Mouse (Mus musculus) CH12.LX (cell line): ENCODE data around the gene Csnk2a2. TPM values are rescaled to one million over a fixed set of nuclear protein-coding genes. Genes with fewer than 3 reads are reported as not detected.

ENCODE experiments used
- DNase-seq: peaks from one replicate; pipeline ENCODE4 v3.0.0-alpha.2; 2013; ENCODE audit errors: extremely low read depth
- H3K27ac ChIP-seq: 2 replicates; pipeline ENCODE4 v1.5.1; 2012; ENCODE audit warnings: low read depth, mild to moderate bottlenecking, control low read depth, moderate library complexity; ENCODE audit not compliant: insufficient read depth
- H3K27me3 ChIP-seq: replicated peaks from 2 replicates; pipeline ENCODE3; 2012; ENCODE audit warnings: inconsistent platforms
- H3K36me3 ChIP-seq, 2 experiments: replicated peaks in 1 of 2; 2 replicates each; pipeline versions ENCODE3 to v1.6.1; 2012; ENCODE audit warnings: inconsistent platforms in 1 of 2, low read length in 1 of 2, mild to moderate bottlenecking in 1 of 2, mixed read lengths in 1 of 2, moderate library complexity in 1 of 2; ENCODE audit not compliant: control insufficient read depth in 1 of 2, insufficient read depth in 1 of 2
- H3K4me1 ChIP-seq, 2 experiments: 2 replicates each; pipeline ENCODE4 v1.6.1; 2012; ENCODE audit warnings: inconsistent platforms in 1 of 2, moderate library complexity in 1 of 2; ENCODE audit not compliant: insufficient read depth in 2 of 2, control insufficient read depth in 1 of 2
- H3K4me2 ChIP-seq: 2 replicates; pipeline ENCODE4 v1.6.1; 2012; ENCODE audit warnings: low read depth, mild to moderate bottlenecking, control low read depth; ENCODE audit not compliant: poor library complexity, insufficient read depth, severe bottlenecking
- H3K4me3 ChIP-seq, 3 experiments: fragments of 150-350 bp in 1 of 3; sonication (generic) in 1 of 3; replicated peaks in 1 of 3; 2 replicates each; pipeline versions ENCODE3 to v1.5.1; 2011 to 2012; ENCODE audit warnings: low read depth in 2 of 3, low read length in 2 of 3, mild to moderate bottlenecking in 2 of 3, moderate library complexity in 2 of 3, control low read depth in 1 of 3, improper control_type of control experiment in 1 of 3, inconsistent platforms in 1 of 3, mixed read lengths in 1 of 3; ENCODE audit not compliant: poor library complexity in 1 of 3
- H3K79me2 ChIP-seq: replicated peaks from 2 replicates; pipeline ENCODE4 v1.6.1; 2012; ENCODE audit warnings: mild to moderate bottlenecking, moderate library complexity; ENCODE audit not compliant: control insufficient read depth, poor library complexity, insufficient read depth, severe bottlenecking; ENCODE audit errors: extremely low read depth
- H3K9ac ChIP-seq: 2 replicates; pipeline ENCODE4 v1.6.1; 2012; ENCODE audit warnings: low read depth, mild to moderate bottlenecking, control low read depth, moderate library complexity; ENCODE audit not compliant: insufficient read depth
- H3K9me3 ChIP-seq: replicated peaks from 2 replicates; pipeline ENCODE3; 2012; ENCODE audit warnings: low read length, inconsistent platforms, mixed read lengths
- CHD1 ChIP-seq: IDR thresholded peaks from 2 replicates; pipeline ENCODE4 v1.6.1; 2012; ENCODE audit warnings: low read depth, low read length, improper control_type of control experiment, inconsistent platforms
- CHD2 ChIP-seq: IDR thresholded peaks from 2 replicates; pipeline ENCODE4 v1.6.1; 2011; ENCODE audit warnings: low read length, improper control_type of control experiment
- IRF4 ChIP-seq: IDR thresholded peaks from 2 replicates; pipeline ENCODE4 v1.6.1; 2014; ENCODE audit warnings: low read depth, mild to moderate bottlenecking, inconsistent platforms, low read length, improper control_type of control experiment
- KAT2A ChIP-seq: IDR thresholded peaks from 2 replicates; pipeline ENCODE4 v1.6.1; 2012; ENCODE audit warnings: low read length, improper control_type of control experiment, inconsistent platforms; ENCODE audit not compliant: insufficient replicate concordance
- MAFK ChIP-seq: IDR thresholded peaks from 2 replicates; pipeline ENCODE4 v1.6.1; 2011; ENCODE audit warnings: low read length, improper control_type of control experiment; ENCODE audit not compliant: insufficient replicate concordance
- NRF1 ChIP-seq: IDR thresholded peaks from 2 replicates; pipeline ENCODE4 v1.6.1; 2014; ENCODE audit warnings: low read depth, mild to moderate bottlenecking, inconsistent platforms, low read length, improper control_type of control experiment, moderate library complexity
- POLR2A ChIP-seq: IDR thresholded peaks from 2 replicates; pipeline ENCODE4 v1.6.1; 2011; ENCODE audit warnings: low read depth, mild to moderate bottlenecking, improper control_type of control experiment, low read length
- POLR2AphosphoS2 ChIP-seq: IDR thresholded peaks from 2 replicates; pipeline ENCODE4 v1.6.1; 2011; ENCODE audit warnings: low read depth, low read length, improper control_type of control experiment
- RAD21 ChIP-seq: IDR thresholded peaks from 2 replicates; pipeline ENCODE4 v1.6.1; 2011; ENCODE audit warnings: low read depth, mild to moderate bottlenecking, low read length, improper control_type of control experiment, moderate library complexity
- SIN3A ChIP-seq: IDR thresholded peaks from 2 replicates; pipeline ENCODE4 v1.6.1; 2012; ENCODE audit warnings: low read length, improper control_type of control experiment, inconsistent platforms
- ZMIZ1 ChIP-seq: IDR thresholded peaks from 2 replicates; pipeline ENCODE4 v1.6.1; 2012; ENCODE audit warnings: low read depth, mild to moderate bottlenecking, inconsistent platforms, low read length, improper control_type of control experiment
- dilution Hi-C: fragments of 300-500 bp; cut with MboI; formaldehyde crosslinking; loops from 2 replicates; pipeline ENCODE4 v1.14.3; 2020; ENCODE audit warnings: low sequenced_read_pairs; ENCODE audit not compliant: extremely low pct_unique_long_range_greater_than_20kb, extremely low pct_ligation_motif_present
- in situ Hi-C: fragments of 300-500 bp; cut with MboI; formaldehyde crosslinking; loops from 3 replicates; pipeline ENCODE4 v1.14.3; 2019; ENCODE audit warnings: low sequenced_read_pairs, low pct_ligation_motif_present, low pct_unique_long_range_greater_than_20kb, mixed read lengths
- polyA plus RNA-seq: library from polyadenylated mRNA; unstranded; fragments of >175 nt; gene quantifications from 2 replicates; pipeline ENCODE4 v1.2.1, GENCODE M21; 2012; ENCODE audit warnings: low read depth; ENCODE audit not compliant: insufficient read length
- total RNA-seq, 2 experiments: library from RNA; depleted of rRNA; stranded (reverse); fragments of 300-350 nt in 1 of 2; fragments of >200 nt in 1 of 2; gene quantifications; 2 replicates each; pipeline ENCODE4 v1.2.3; 2012 to 2014

The Csnk2a2 gene
- total and polyA plus RNA-seq, 3 experiments, result 32.1 to 126 (median 51.7) TPM

GRCm38 (mm10) chr8:95488698-95489332, 1.0 kb downstream of the Csnk2a2 start (continued):
- TF ChIP-seq IRF4, result peak; percentile 61; the same call in 1 of the 2 replicates
- no peak for TF ChIP-seq POLR2AphosphoS2
- 0 out of 2 replicates have a peak, but pooled peaks have one; percentile 27 for TF ChIP-seq ZMIZ1
- peak; percentile 42 for TF ChIP-seq POLR2A
- TF ChIP-seq CHD2, result no peak
- no peak for TF ChIP-seq RAD21
- no peak for TF ChIP-seq CHD1
- TF ChIP-seq KAT2A, result 0 out of 2 replicates have a peak, but pooled peaks have one; percentile 62

GRCm38 (mm10) chr8:95487800-95488697, 1.8 kb downstream of the Csnk2a2 start:
- Histone ChIP-seq H3K36me3 (peaks cover 22 to 39% of the 10 kb centered on the region in 2 experiments), H3K79me2 (peaks cover 39% of the 10 kb centered on the region)
- no peak for DNase-seq
- no peak for TF ChIP-seq ZMIZ1
- no peak for TF ChIP-seq NRF1
- TF ChIP-seq, all 38 proteins: peak for 0
- Histone ChIP-seq H3K27me3 (no peaks in the 10 kb centered on the region), H3K4me2 (peak overlapping the region; percentile 74), H3K4me1 (peaks cover 4 to 30% of the 10 kb centered on the region in 2 experiments; a peak in 2 of 4 replicates), H3K4me3 (peak overlapping the region; percentile 73 to 81 (median 80)), H3K9ac (peak overlapping the region; percentile 96), H3K27ac (no peak overlapping the region), H3K9me3 (no peaks in the 10 kb centered on the region)
- in situ Hi-C loops (no loop called here), dilution Hi-C loops (no loop called here)

- Histone ChIP-seq H3K4me2 (no peak overlapping the region), H3K4me3 (no peak overlapping the region), H3K27me3 (no peaks in the 10 kb centered on the region), H3K79me2 (no peaks in the 10 kb centered on the region), H3K9me3 (no peaks in the 10 kb centered on the region)
- DNase-seq, result no peak
- in situ Hi-C loops (no loop called here), dilution Hi-C loops (no loop called here)
- TF ChIP-seq SIN3A (no peak), MAFK (peak; percentile 29; the same call in 1 of the 2 replicates)
- TF ChIP-seq, all 38 proteins: peak for 1
- Histone ChIP-seq H3K36me3 (peaks cover 46 to 93% of the 10 kb centered on the region in 2 experiments), H3K4me1 (peaks cover 8 to 36% of the 10 kb centered on the region in 2 experiments), H3K9ac (no peak overlapping the region), H3K27ac (no peak overlapping the region)
Measured at GRCm38 (mm10) chr8:95470008-95470407, 19.8 kb downstream of the Csnk2a2 start.
